Mouse (Mus musculus) spleen, adult 12 weeks (tissue): Measurements from ENCODE around the gene Gm13212.
"Not testable (repeated sequence)": the region's sequence is repeated elsewhere in the genome, so short reads cannot be mapped to it uniquely, and the experiment has no call there.

Experiments used
- DNase-seq: peaks from one replicate; pipeline ENCODE4 v3.0.0; 2022; ENCODE audit warnings: low spot score

Gm13212 gene

GRCm38 (mm10) chr4:145585078-145585477 lies at the start of gene Gm13212:
Gene Gm13212 (plus strand): TSS chr4:145585166.
- DNase-seq = not testable (repeated sequence)

GRCm38 (mm10) chr4:145543861-145544260 lies 41.1 kb upstream of the Gm13212 start:
- not testable (repeated sequence) for DNase-seq

GRCm38 (mm10) chr4:145545106-145545505 lies 39.9 kb upstream of the Gm13212 start:
- not testable (repeated sequence) for DNase-seq

GRCm38 (mm10) chr4:145545734-145546349 lies 39.1 kb upstream of the Gm13212 start:
- DNase-seq = not testable (repeated sequence)

- DNase-seq = not testable (repeated sequence)
Observed at GRCm38 (mm10) chr4:145546477-145546876, 38.5 kb upstream of the Gm13212 start.

GRCm38 (mm10) chr4:145556680-145557079 lies 28.3 kb upstream of the Gm13212 start:
- DNase-seq = no peak

GRCm38 (mm10) chr4:145559505-145560099 lies 25.4 kb upstream of the Gm13212 start:
- no peak for DNase-seq

- DNase-seq = no peak
Observed at GRCm38 (mm10) chr4:145564111-145564821, 20.7 kb upstream of the Gm13212 start.

GRCm38 (mm10) chr4:145570461-145570860 lies 14.5 kb upstream of the Gm13212 start:
- not testable (repeated sequence) for DNase-seq

GRCm38 (mm10) chr4:145576623-145577022 lies 8.3 kb upstream of the Gm13212 start:
- not testable (repeated sequence) for DNase-seq

GRCm38 (mm10) chr4:145580333-145580732 lies 4.6 kb upstream of the Gm13212 start:
- not testable (repeated sequence) for DNase-seq

- not testable (repeated sequence) for DNase-seq
Observed at GRCm38 (mm10) chr4:145586046-145586445, 1.1 kb downstream of the Gm13212 start.

- DNase-seq = not testable (repeated sequence)
Observed at GRCm38 (mm10) chr4:145594183-145594582, 9.2 kb downstream of the Gm13212 start.

- DNase-seq = not testable (repeated sequence)
Observed at GRCm38 (mm10) chr4:145594798-145595197, 9.8 kb downstream of the Gm13212 start.

GRCm38 (mm10) chr4:145640416-145641185 lies 55.6 kb downstream of the Gm13212 start:
- not testable (repeated sequence) for DNase-seq

GRCm38 (mm10) chr4:145670385-145670784 lies 85.4 kb downstream of the Gm13212 start, which contains the start of gene Zfp980:
Gene Zfp980 (plus strand): TSS chr4:145670685.
- not testable (repeated sequence) for DNase-seq

GRCm38 (mm10) chr4:145674286-145674780 lies 89.4 kb downstream of the Gm13212 start:
- DNase-seq = not testable (repeated sequence)
